Mouse (Mus musculus) megakaryocyte, embryonic 14.5 days (primary cell): ENCODE measurements around the gene Mybphl.

Source experiments
- FLI1 ChIP-seq: IDR thresholded peaks from 2 replicates; pipeline ENCODE4 v1.6.1; 2012; ENCODE audit warnings: low read length, inconsistent platforms, mixed read lengths
- GATA1 ChIP-seq: IDR thresholded peaks from 3 replicates; pipeline ENCODE4 v1.6.1; 2012; ENCODE audit warnings: mixed read lengths, low read length, inconsistent platforms, borderline replicate concordance

- TF ChIP-seq GATA1, result no peak
- no peak for TF ChIP-seq FLI1
These were observed 3.1 kb downstream of the Mybphl start for GRCm38 (mm10) chr3:108367828-108368227.
